Mouse (Mus musculus) embryonic facial prominence, embryonic 11.5 days (tissue): ENCODE data around the gene Ptgds. TPM values are rescaled to one million over a fixed set of nuclear protein-coding genes. Genes with fewer than 3 reads are reported as not detected.

Experiments used
- ATAC-seq: fragments of 200-750 bp; cut with Nextera tagmentation; replicated peaks from 2 replicates; pipeline ENCODE4 v1.8.0; 2017; ENCODE audit warnings: low read depth; ENCODE audit not compliant: insufficient number of reproducible peaks, low FRiP score, low TSS enrichment
- DNase-seq: peaks from one replicate; pipeline ENCODE4 v3.0.0-alpha.2; 2015; ENCODE audit warnings: low spot score
- H3K27ac ChIP-seq: fragments of 300-500 bp; sonication (generic); replicated peaks from 2 replicates; pipeline ENCODE4 v1.5.1; 2014; ENCODE audit warnings: mild to moderate bottlenecking, low read depth, low read length, control low read depth
- H3K27me3 ChIP-seq: fragments of 300-500 bp; sonication (generic); 2 replicates; pipeline ENCODE4 v1.6.1; 2014; ENCODE audit warnings: mild to moderate bottlenecking, low read length, moderate library complexity, mixed read lengths; ENCODE audit not compliant: control insufficient read depth, insufficient read depth
- H3K36me3 ChIP-seq: fragments of 300-500 bp; sonication (generic); replicated peaks from 2 replicates; pipeline ENCODE4 v1.6.1; 2014; ENCODE audit warnings: low read depth, mild to moderate bottlenecking, low read length, moderate library complexity, mixed read lengths; ENCODE audit not compliant: control insufficient read depth, insufficient read depth
- H3K4me1 ChIP-seq: fragments of 300-500 bp; sonication (generic); 2 replicates; pipeline ENCODE4 v1.6.1; 2014; ENCODE audit warnings: low read length, mixed read lengths; ENCODE audit not compliant: control insufficient read depth, insufficient read depth
- H3K4me2 ChIP-seq: fragments of 300-500 bp; sonication (generic); 2 replicates; pipeline ENCODE4 v1.6.1; 2014; ENCODE audit warnings: low read depth, mild to moderate bottlenecking, control low read depth, low read length, moderate library complexity
- H3K4me3 ChIP-seq: fragments of 300-500 bp; sonication (generic); 2 replicates; pipeline ENCODE4 v1.5.1; 2014; ENCODE audit warnings: low read depth, low read length, control low read depth
- H3K9ac ChIP-seq: fragments of 300-500 bp; sonication (generic); replicated peaks from 2 replicates; pipeline ENCODE4 v1.6.1; 2014; ENCODE audit warnings: mild to moderate bottlenecking, control low read depth, low read length
- H3K9me3 ChIP-seq: fragments of 300-500 bp; sonication (generic); replicated peaks from 2 replicates; pipeline ENCODE4 v1.6.1; 2016; ENCODE audit warnings: mild to moderate bottlenecking, low read length, inconsistent platforms, mixed read lengths; ENCODE audit not compliant: control insufficient read depth
- WGBS: fragments of 180-500 bp; shearing (Covaris S2); extraction: QIAGEN DNeasy Blood & Tissue Kit; methylation state at CpG from one replicate; pipeline ENCODE4 v1.1.7; 2014; 5-methylcytosine and 5-hydroxymethylcytosine counted together
- polyA plus RNA-seq: library from polyadenylated mRNA; unstranded; fragments of >200 nt; fragmentation: Nextera tagmentation; extraction: Ambion mirVana; gene quantifications from 2 replicates; pipeline ENCODE4 v1.2.1, GENCODE M21; 2014

Gene Ptgds
- polyA plus RNA-seq, 1 experiment from 2014 or later: 0.28 TPM

GRCm38 (mm10) chr2:25450853-25451647, 18.8 kb downstream of the Ptgds start:
- DNase-seq (no peak), ATAC-seq (no peak)
- Histone ChIP-seq H3K4me2 (no peak overlapping the region), H3K9ac (no peak overlapping the region), H3K27me3 (no peaks in the 10 kb centered on the region), H3K27ac (no peak overlapping the region), H3K9me3 (no peaks in the 10 kb centered on the region), H3K4me1 (no peaks in the 10 kb centered on the region), H3K36me3 (no peaks in the 10 kb centered on the region), H3K4me3 (no peak overlapping the region)
- WGBS: 84% methylated on average over 8 of the region's 8 CpGs

GRCm38 (mm10) chr2:25442682-25443081, 27.2 kb downstream of the Ptgds start:
- WGBS: 87% methylated on average over 14 of the region's 14 CpGs
- no peaks in the 10 kb centered on the region for H3K36me3 ChIP-seq
- no peak for DNase-seq
- H3K27me3 ChIP-seq: no peaks in the 10 kb centered on the region
- H3K9ac ChIP-seq: no peak overlapping the region
- H3K27ac ChIP-seq: no peak overlapping the region
- no peaks in the 10 kb centered on the region for H3K4me1 ChIP-seq
- ATAC-seq: no peak
- no peaks in the 10 kb centered on the region for H3K9me3 ChIP-seq
- H3K4me2 ChIP-seq: no peak overlapping the region
- H3K4me3 ChIP-seq: no peak overlapping the region

GRCm38 (mm10) chr2:25441067-25441466, 28.8 kb downstream of the Ptgds start:
- no peaks in the 10 kb centered on the region for H3K4me1 ChIP-seq
- ATAC-seq (no peak), DNase-seq (no peak)
- no peaks in the 10 kb centered on the region for H3K36me3 ChIP-seq
- H3K27me3 ChIP-seq: no peaks in the 10 kb centered on the region
- H3K4me3 ChIP-seq: no peak overlapping the region
- no peaks in the 10 kb centered on the region for H3K9me3 ChIP-seq
- 86% methylated on average over 20 of the region's 20 CpGs for WGBS
- H3K9ac ChIP-seq: no peak overlapping the region
- no peak overlapping the region for H3K4me2 ChIP-seq
- H3K27ac ChIP-seq: no peak overlapping the region

- ATAC-seq: no peak
- H3K9me3 ChIP-seq: no peaks in the 10 kb centered on the region
- H3K4me1 ChIP-seq: no peaks in the 10 kb centered on the region
- H3K4me2 ChIP-seq: no peak overlapping the region
- H3K36me3 ChIP-seq: no peaks in the 10 kb centered on the region
- no peak for DNase-seq
- H3K4me3 ChIP-seq: no peak overlapping the region
- H3K9ac ChIP-seq: no peak overlapping the region
- no peak overlapping the region for H3K27ac ChIP-seq
- 88% methylated on average over 10 of the region's 10 CpGs for WGBS
- no peaks in the 10 kb centered on the region for H3K27me3 ChIP-seq
Observed at GRCm38 (mm10) chr2:25436286-25436820, 33.5 kb downstream of the Ptgds start.

GRCm38 (mm10) chr2:25434292-25434691, 35.6 kb downstream of the Ptgds start:
- ATAC-seq (no peak), DNase-seq (no peak)
- H3K4me2 ChIP-seq: no peak overlapping the region
- no peaks in the 10 kb centered on the region for H3K4me1 ChIP-seq
- H3K27ac ChIP-seq: no peak overlapping the region
- WGBS: 89% methylated on average over 8 of the region's 8 CpGs
- H3K27me3 ChIP-seq: 0 out of 2 replicates have a peak, but pooled peaks cover 4% of the 10 kb centered on the region
- H3K36me3 ChIP-seq: no peaks in the 10 kb centered on the region
- no peak overlapping the region for H3K9ac ChIP-seq
- no peak overlapping the region for H3K4me3 ChIP-seq
- H3K9me3 ChIP-seq: no peaks in the 10 kb centered on the region

- DNase-seq: no peak
- no peak for ATAC-seq
- no peak overlapping the region for H3K4me3 ChIP-seq
- H3K4me1 ChIP-seq: no peaks in the 10 kb centered on the region
- H3K9ac ChIP-seq: no peak overlapping the region
- H3K9me3 ChIP-seq: no peaks in the 10 kb centered on the region
- no peak overlapping the region for H3K27ac ChIP-seq
- H3K36me3 ChIP-seq: no peaks in the 10 kb centered on the region
- no peak overlapping the region for H3K4me2 ChIP-seq
- 89% methylated on average over 17 of the region's 17 CpGs for WGBS
- H3K27me3 ChIP-seq: 0 out of 2 replicates have a peak, but pooled peaks cover 4% of the 10 kb centered on the region
Observed at GRCm38 (mm10) chr2:25433101-25433500, 36.7 kb downstream of the Ptgds start.

- Histone ChIP-seq H3K36me3 (no peaks in the 10 kb centered on the region), H3K27ac (no peak overlapping the region), H3K4me3 (no peak overlapping the region), H3K4me1 (no peaks in the 10 kb centered on the region), H3K9ac (no peak overlapping the region), H3K27me3 (0 out of 2 replicates have a peak, but pooled peaks cover 4% of the 10 kb centered on the region), H3K4me2 (no peak overlapping the region), H3K9me3 (no peaks in the 10 kb centered on the region)
- DNase-seq (no peak), ATAC-seq (no peak)
- 71% methylated on average over 11 of the region's 11 CpGs for WGBS
Observed at GRCm38 (mm10) chr2:25432326-25433098, 37.3 kb downstream of the Ptgds start.
